Mouse (Mus musculus): ENCODE data around the gene Gm4353.
A peak's percentile ranks its signal among the peaks of the same experiment; 100 is the strongest.

Gm4353 gene

GRCm38 (mm10) chr7:116060739-116061138, 23.7 kb downstream of the Gm4353 start:
- DNase-seq (ENCODE audit: extremely low read depth, insufficient read length, low spot score): no peak

DNA sequence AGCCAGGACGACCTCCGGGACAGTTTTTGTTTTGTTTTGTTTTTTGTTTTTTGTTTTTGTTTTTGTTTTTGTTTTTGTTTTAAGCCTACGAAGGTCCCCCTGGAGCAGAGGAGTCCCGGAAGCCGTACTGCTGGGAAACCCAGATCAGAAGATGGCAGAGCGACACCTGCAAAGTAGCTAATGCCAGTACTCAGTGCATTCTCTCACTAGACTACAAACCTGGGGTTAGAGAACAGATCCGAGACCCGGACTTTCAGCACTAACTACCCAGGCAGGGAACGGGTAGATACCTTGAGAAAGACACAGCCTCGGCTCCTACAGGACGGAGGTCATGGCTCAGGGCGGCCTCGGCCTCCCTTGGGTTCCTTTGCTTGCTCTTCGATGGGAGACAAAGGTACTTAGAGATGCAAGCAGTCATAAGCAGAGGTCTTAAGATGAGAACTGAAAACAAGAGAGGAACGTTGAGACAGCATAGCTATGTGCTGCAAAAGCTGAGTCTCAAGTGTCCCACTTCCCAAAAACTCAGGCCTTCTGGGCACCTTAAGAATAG, 43.9 kb downstream of the Gm4353 start:
- no peak for DNase-seq (ENCODE audit: extremely low read depth, insufficient read length, low spot score)

DNA sequence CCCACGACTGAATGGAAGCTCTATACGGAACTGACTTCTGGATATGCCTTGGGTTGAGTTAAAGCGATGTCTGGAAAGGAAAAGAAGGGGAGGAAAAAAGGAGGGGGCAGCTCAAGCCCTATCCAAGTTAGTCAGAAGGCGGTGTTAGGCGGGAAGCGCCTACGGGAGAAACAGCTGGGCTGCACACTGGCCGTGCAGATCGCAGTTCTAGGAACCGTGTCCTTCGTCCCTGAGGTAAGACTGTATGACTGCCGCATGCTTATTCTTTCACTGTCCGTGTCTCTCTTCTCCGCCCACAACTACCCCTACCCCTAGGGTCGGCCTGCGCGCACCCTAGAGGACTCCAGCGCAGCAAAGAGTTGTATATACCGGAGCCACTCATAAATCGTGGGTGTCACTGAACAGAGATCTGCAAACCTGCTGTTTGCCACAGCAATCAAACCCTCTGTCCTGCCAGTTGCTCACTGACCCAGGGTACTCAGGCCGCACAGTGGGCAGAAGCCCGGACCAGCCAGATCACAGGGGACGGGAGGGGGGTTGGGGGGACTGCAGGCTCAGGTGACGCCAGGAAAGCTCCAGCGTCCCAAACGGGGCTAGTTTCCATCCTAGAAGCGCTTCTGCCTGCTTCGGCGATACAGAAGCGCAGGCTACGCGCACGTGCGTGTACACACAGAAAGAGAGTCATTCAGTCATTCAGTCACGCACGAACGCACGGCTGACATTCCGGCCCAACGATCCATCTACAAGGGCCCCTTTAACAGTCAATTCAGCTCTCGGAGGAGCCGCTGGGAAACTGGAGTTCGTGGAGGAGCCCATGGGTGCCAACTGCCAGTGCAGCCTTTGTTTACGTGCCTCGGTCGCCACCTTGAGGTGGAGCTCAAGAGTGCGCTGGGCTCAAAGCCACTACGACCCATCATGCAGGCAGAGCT, 44.6 kb downstream of the Gm4353 start:
- peak; percentile 16 for DNase-seq (ENCODE audit: extremely low read depth, insufficient read length, low spot score)

DNA sequence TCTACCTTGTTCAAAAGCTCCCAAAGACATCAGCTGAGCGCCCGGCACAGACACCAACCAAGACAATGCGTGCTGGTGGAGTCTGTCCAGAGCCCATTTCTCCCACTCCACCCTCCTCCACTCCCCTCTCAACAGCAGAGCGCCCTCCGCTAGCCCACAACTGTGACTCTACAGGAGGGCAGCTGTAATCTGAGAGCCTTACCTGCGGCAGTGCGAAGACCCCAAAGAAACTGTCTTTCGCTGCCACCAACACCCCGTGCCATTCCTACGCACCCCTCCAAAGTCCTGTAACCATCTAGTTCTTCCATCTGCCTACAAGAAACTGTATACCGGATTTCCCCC, 45.3 kb downstream of the Gm4353 start, which contains the start of gene 1110004F10Rik:
Gene 1110004F10Rik (plus strand): TSS at position 202 of the 342 bp plus-strand sequence.
- DNase-seq (ENCODE audit: extremely low read depth, insufficient read length, low spot score): no peak

- no peak for DNase-seq (ENCODE audit: extremely low read depth, insufficient read length, low spot score)
These were observed 45.9 kb downstream of the Gm4353 start, which contains the start of gene Sox6 for GRCm38 (mm10) chr7:116038511-116038910. Sox6 (minus strand) TSS chr7:116038796.

DNA sequence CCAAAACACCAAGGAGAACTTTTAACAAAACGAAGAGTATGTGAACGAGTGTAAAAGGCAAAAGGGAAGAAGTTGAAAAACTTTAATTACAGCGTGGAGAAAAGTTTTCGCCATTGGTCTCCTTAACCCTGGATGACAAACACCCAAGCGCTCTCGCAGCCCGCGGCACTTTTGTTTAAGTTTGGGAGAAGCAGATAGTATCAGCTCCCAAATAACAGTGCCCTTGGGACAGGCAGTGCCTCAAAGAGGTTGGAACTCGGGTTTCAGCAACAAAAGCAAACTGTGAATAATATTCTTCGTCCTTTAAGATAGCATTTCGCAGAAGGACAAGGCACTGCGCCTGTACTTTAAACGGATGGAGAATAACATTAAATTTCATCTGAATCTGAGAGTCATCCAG, 46.4 kb downstream of the Gm4353 start:
- DNase-seq (ENCODE audit: extremely low read depth, insufficient read length, low spot score): no peak

GRCm38 (mm10) chr7:116036591-116037555, 47.6 kb downstream of the Gm4353 start:
- no peak for DNase-seq (ENCODE audit: extremely low read depth, insufficient read length, low spot score)

DNA sequence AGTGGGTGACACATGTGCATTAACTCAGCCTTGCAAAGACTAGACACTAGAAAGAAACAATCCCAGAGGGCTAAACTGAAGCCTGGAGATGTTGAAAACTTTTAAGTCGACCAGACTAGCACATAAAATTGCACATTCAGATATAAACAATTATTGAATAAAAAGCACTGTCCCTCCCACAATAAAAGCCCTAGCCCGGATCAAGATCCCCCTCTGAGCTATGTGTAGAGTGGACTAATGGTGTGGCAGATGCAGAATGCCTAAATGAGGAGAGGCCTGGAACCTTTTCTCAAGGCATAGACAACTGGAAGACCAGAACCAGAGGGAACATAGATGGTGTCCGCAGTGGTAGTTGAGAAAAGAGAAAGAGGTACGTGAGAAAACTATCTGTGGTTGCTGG, 48.9 kb downstream of the Gm4353 start:
- DNase-seq (ENCODE audit: extremely low read depth, insufficient read length, low spot score): no peak

DNA sequence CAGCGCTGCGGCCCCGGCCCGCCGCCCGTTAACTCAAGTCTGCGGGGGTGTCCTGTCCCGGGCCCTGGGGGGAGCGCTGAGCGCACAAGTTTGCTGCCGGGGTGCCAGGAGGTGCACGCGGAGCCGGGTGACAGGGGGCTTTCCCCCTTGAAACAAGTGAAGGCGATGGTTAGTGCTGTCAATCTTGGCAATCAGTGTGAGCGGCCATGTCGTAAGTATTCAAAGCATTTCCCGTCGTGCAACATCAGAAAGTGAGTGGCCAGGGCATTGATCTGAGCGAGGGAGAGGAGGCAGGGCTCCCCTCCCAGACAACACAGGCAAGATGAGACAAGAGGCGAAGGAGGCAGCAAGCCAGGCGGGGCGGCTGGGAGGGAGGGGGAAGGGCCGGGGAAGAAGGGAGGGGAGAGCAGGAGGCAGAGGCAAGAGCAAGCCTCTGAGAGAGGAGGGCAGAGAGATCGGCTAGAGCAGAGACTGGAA, 50.1 kb downstream of the Gm4353 start:
- DNase-seq (ENCODE audit: extremely low read depth, insufficient read length, low spot score): no peak

DNA sequence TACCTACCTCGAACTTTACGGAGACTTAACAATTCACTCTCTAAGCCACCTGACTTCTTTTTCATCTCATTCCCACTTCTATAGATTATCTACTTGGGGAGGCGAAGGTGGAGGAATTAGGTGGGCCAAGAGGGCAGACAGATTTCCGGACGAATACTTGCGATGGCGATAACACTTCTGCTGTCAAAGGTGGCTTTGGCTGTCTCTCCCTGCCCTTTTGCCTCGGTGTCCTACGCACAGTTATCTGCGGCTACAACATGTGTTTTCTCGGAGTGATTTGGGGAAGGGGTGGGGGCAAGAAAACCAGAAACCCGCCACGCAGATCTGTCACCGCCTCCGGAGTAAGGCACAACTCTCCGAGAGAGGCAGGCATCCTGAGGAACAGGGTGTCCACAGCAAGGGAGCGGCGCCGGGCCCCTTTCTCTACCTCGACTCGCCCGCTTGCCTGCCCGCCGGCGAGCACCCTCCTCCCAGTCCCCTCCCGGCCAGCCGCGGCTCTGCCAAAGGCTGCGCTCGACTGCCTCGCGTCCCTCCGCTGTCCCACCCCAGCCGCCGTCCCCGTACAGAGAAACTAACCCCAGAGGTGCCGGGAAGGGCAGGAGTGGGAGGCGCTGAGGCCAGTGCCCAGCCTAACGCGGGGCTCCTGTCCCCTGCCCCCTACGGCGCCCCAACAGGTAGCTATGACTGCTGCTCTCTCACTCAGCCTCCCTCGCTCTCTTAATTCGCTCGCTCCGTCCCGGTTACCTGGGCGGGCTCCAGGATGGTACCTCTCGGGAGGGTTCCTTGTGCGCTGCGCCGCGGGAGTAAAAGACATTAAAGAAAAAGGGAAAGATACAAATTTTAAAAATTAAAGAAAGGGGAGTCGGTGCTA, 50.8 kb downstream of the Gm4353 start:
- no peak for DNase-seq (ENCODE audit: extremely low read depth, insufficient read length, low spot score)
